Mouse (Mus musculus) MEL (cell line): Measurements from ENCODE around the gene Gas7.

Experiments
- CHD2 ChIP-seq: IDR thresholded peaks from 2 replicates; pipeline ENCODE4 v1.6.1; 2011; ENCODE audit warnings: low read length, improper control_type of control experiment
- E2F4 ChIP-seq: IDR thresholded peaks from 2 replicates; pipeline ENCODE4 v1.6.1; 2011; ENCODE audit warnings: low read depth, low read length, improper control_type of control experiment, borderline replicate concordance
- GABPA ChIP-seq: IDR thresholded peaks from 2 replicates; pipeline ENCODE4 v1.6.1; 2012; ENCODE audit warnings: low read depth, mild to moderate bottlenecking, inconsistent platforms, low read length, improper control_type of control experiment, moderate library complexity
- GATA1 ChIP-seq: IDR thresholded peaks from 2 replicates; pipeline ENCODE4 v1.6.1; 2011; ENCODE audit warnings: low read depth, low read length, improper control_type of control experiment
- NELFE ChIP-seq: IDR thresholded peaks from 2 replicates; pipeline ENCODE4 v1.6.1; 2011; ENCODE audit warnings: low read depth, low read length, improper control_type of control experiment
- UBTF ChIP-seq: IDR thresholded peaks from 2 replicates; pipeline ENCODE4 v1.6.1; 2012; ENCODE audit warnings: low read depth, mild to moderate bottlenecking, inconsistent platforms, low read length, improper control_type of control experiment, moderate library complexity, borderline replicate concordance; ENCODE audit not compliant: insufficient read depth
- USF1 ChIP-seq: IDR thresholded peaks from 2 replicates; pipeline ENCODE4 v1.6.1; 2014; ENCODE audit warnings: low read depth, mild to moderate bottlenecking, inconsistent platforms, low read length, improper control_type of control experiment, moderate library complexity
- USF2 ChIP-seq, 2 experiments: IDR thresholded peaks; 2 replicates each; pipeline ENCODE4 v1.6.1; 2011 to 2012; ENCODE audit warnings: improper control_type of control experiment in 2 of 2, low read length in 2 of 2, borderline replicate concordance in 1 of 2, inconsistent platforms in 1 of 2, low read depth in 1 of 2, mild to moderate bottlenecking in 1 of 2; ENCODE audit not compliant: insufficient read depth in 1 of 2
- ZC3H11A ChIP-seq: IDR thresholded peaks from 2 replicates; pipeline ENCODE4 v1.6.1; 2012; ENCODE audit warnings: low read depth, mild to moderate bottlenecking, inconsistent platforms, low read length, improper control_type of control experiment
- ZNF384 ChIP-seq: IDR thresholded peaks from 2 replicates; pipeline ENCODE4 v1.6.1; 2012; ENCODE audit warnings: low read depth, mild to moderate bottlenecking, inconsistent platforms, low read length, improper control_type of control experiment

GRCm38 (mm10) chr11:67568815-67569214 lies 113.6 kb downstream of the Gas7 start:
- TF ChIP-seq NELFE, result no peak
- TF ChIP-seq GABPA, result no peak
- TF ChIP-seq CHD2, result no peak
- no peak for TF ChIP-seq USF2 (IDR thresholded peaks at IDR 0.05; ENCODE audit: borderline replicate concordance in 1 of 2, insufficient read depth in 1 of 2, low read depth in 1 of 2, low read length in 2 of 2)
- TF ChIP-seq E2F4, result no peak
- TF ChIP-seq GATA1, result no peak
- no peak for TF ChIP-seq USF1
- TF ChIP-seq ZNF384, result no peak
- TF ChIP-seq ZC3H11A, result no peak
- no peak for TF ChIP-seq UBTF
